Mouse (Mus musculus): ENCODE measurements around the gene Cluh. TPM values are rescaled to one million over a fixed set of nuclear protein-coding genes. Genes with fewer than 3 reads are reported as not detected.
A peak's percentile ranks its signal among the peaks of the same experiment; 100 is the strongest.

Gene Cluh
- polyA plus RNA-seq, 1 experiment from 2014 or later, result 6.3 TPM

GRCm38 (mm10) chr11:74619956-74620300, 29.4 kb upstream of the Cluh start:
- Histone ChIP-seq H3K4me3 (ENCODE audit: low read depth, low read length) (peak overlapping the region; percentile 56), H3K27me3 (replicated peaks; ENCODE audit: control insufficient read depth, insufficient read depth, low read length) (peaks cover 5% of the 10 kb centered on the region; the same call in 1 of the 2 replicates), H3K9ac (ENCODE audit: low read length) (peak overlapping the region; percentile 66), H3K4me2 (ENCODE audit: low read length) (peak overlapping the region; percentile 70), H3K27ac (ENCODE audit: low read depth, low read length) (no peak overlapping the region), H3K4me1 (ENCODE audit: control insufficient read depth, insufficient read depth, low read length) (0 out of 2 replicates have a peak, but pooled peaks cover 3% of the 10 kb centered on the region), H3K9me3 (replicated peaks; ENCODE audit: control insufficient read depth, low read length) (no peaks in the 10 kb centered on the region), H3K36me3 (ENCODE audit: control insufficient read depth, insufficient read depth, low read length) (no peaks in the 10 kb centered on the region)
- 2% methylated on average over 16 of the region's 16 CpGs for WGBS
- ATAC-seq, result no peak; the same call in 1 of the 2 replicates
- DNase-seq (ENCODE audit: low spot score), result no peak

GRCm38 (mm10) chr11:74621974-74622669, 27.2 kb upstream of the Cluh start:
- ATAC-seq (no peak), DNase-seq (ENCODE audit: low spot score) (no peak)
- WGBS, result 82% methylated on average over 8 of the region's 8 CpGs
- Histone ChIP-seq H3K27ac (ENCODE audit: low read depth, low read length) (no peak overlapping the region), H3K9me3 (replicated peaks; ENCODE audit: control insufficient read depth, low read length) (no peaks in the 10 kb centered on the region), H3K36me3 (ENCODE audit: control insufficient read depth, insufficient read depth, low read length) (no peaks in the 10 kb centered on the region), H3K27me3 (replicated peaks; ENCODE audit: control insufficient read depth, insufficient read depth, low read length) (peaks cover 5% of the 10 kb centered on the region; the same call in 1 of the 2 replicates), H3K4me3 (ENCODE audit: low read depth, low read length) (no peak overlapping the region), H3K9ac (ENCODE audit: low read length) (no peak overlapping the region), H3K4me1 (ENCODE audit: control insufficient read depth, insufficient read depth, low read length) (0 out of 2 replicates have a peak, but pooled peaks cover 3% of the 10 kb centered on the region), H3K4me2 (ENCODE audit: low read length) (no peak overlapping the region)

- H3K36me3 ChIP-seq (ENCODE audit: control insufficient read depth, insufficient read depth, low read length), result no peaks in the 10 kb centered on the region
- H3K4me3 ChIP-seq (ENCODE audit: low read depth, low read length), result no peak overlapping the region
- no peak overlapping the region for H3K4me2 ChIP-seq (ENCODE audit: low read length)
- no peak for ATAC-seq
- H3K4me1 ChIP-seq (ENCODE audit: control insufficient read depth, insufficient read depth, low read length), result 0 out of 2 replicates have a peak, but pooled peaks cover 3% of the 10 kb centered on the region
- H3K27me3 ChIP-seq (replicated peaks; ENCODE audit: control insufficient read depth, insufficient read depth, low read length), result peaks cover 3% of the 10 kb centered on the region; the same call in 1 of the 2 replicates
- no peak overlapping the region for H3K27ac ChIP-seq (ENCODE audit: low read depth, low read length)
- no peak overlapping the region for H3K9ac ChIP-seq (ENCODE audit: low read length)
- DNase-seq (ENCODE audit: low spot score), result no peak
- 72% methylated on average over 6 of the region's 6 CpGs for WGBS
- H3K9me3 ChIP-seq (replicated peaks; ENCODE audit: control insufficient read depth, low read length), result no peaks in the 10 kb centered on the region
Observed at GRCm38 (mm10) chr11:74623693-74624092, 25.6 kb upstream of the Cluh start.

GRCm38 (mm10) chr11:74625333-74625732, 24.0 kb upstream of the Cluh start:
- H3K27ac ChIP-seq (ENCODE audit: low read depth, low read length), result no peak overlapping the region
- H3K4me3 ChIP-seq (ENCODE audit: low read depth, low read length), result no peak overlapping the region
- H3K9ac ChIP-seq (ENCODE audit: low read length), result no peak overlapping the region
- H3K36me3 ChIP-seq (ENCODE audit: control insufficient read depth, insufficient read depth, low read length), result no peaks in the 10 kb centered on the region
- H3K9me3 ChIP-seq (replicated peaks; ENCODE audit: control insufficient read depth, low read length), result no peaks in the 10 kb centered on the region
- H3K27me3 ChIP-seq (replicated peaks; ENCODE audit: control insufficient read depth, insufficient read depth, low read length), result peaks cover 3% of the 10 kb centered on the region; the same call in 1 of the 2 replicates
- DNase-seq (ENCODE audit: low spot score) (no peak), ATAC-seq (no peak)
- H3K4me2 ChIP-seq (ENCODE audit: low read length), result no peak overlapping the region
- H3K4me1 ChIP-seq (ENCODE audit: control insufficient read depth, insufficient read depth, low read length), result no peaks in the 10 kb centered on the region

- Histone ChIP-seq H3K4me1 (ENCODE audit: control insufficient read depth, insufficient read depth, low read length) (no peaks in the 10 kb centered on the region), H3K9me3 (replicated peaks; ENCODE audit: control insufficient read depth, low read length) (no peaks in the 10 kb centered on the region), H3K27ac (ENCODE audit: low read depth, low read length) (no peak overlapping the region), H3K9ac (ENCODE audit: low read length) (no peak overlapping the region), H3K36me3 (ENCODE audit: control insufficient read depth, insufficient read depth, low read length) (no peaks in the 10 kb centered on the region), H3K27me3 (replicated peaks; ENCODE audit: control insufficient read depth, insufficient read depth, low read length) (no peaks in the 10 kb centered on the region), H3K4me2 (ENCODE audit: low read length) (no peak overlapping the region), H3K4me3 (ENCODE audit: low read depth, low read length) (no peak overlapping the region)
- ATAC-seq (no peak), DNase-seq (ENCODE audit: low spot score) (no peak)
- WGBS, result 86% methylated on average over 3 of the region's 3 CpGs
Observed at GRCm38 (mm10) chr11:74627481-74627880, 21.8 kb upstream of the Cluh start.

GRCm38 (mm10) chr11:74631880-74632789, 17.2 kb upstream of the Cluh start:
- H3K27ac ChIP-seq (ENCODE audit: low read depth, low read length), result no peak overlapping the region
- no peaks in the 10 kb centered on the region for H3K9me3 ChIP-seq (replicated peaks; ENCODE audit: control insufficient read depth, low read length)
- H3K9ac ChIP-seq (ENCODE audit: low read length), result no peak overlapping the region
- H3K4me2 ChIP-seq (ENCODE audit: low read length), result no peak overlapping the region
- DNase-seq (ENCODE audit: low spot score) (no peak), ATAC-seq (no peak)
- H3K4me1 ChIP-seq (ENCODE audit: control insufficient read depth, insufficient read depth, low read length), result peaks cover under 1% of the 10 kb centered on the region; the same call in 1 of the 2 replicates
- 74% methylated on average over 7 of the region's 7 CpGs for WGBS
- no peak overlapping the region for H3K4me3 ChIP-seq (ENCODE audit: low read depth, low read length)
- H3K36me3 ChIP-seq (ENCODE audit: control insufficient read depth, insufficient read depth, low read length), result no peaks in the 10 kb centered on the region
- no peaks in the 10 kb centered on the region for H3K27me3 ChIP-seq (replicated peaks; ENCODE audit: control insufficient read depth, insufficient read depth, low read length)

- H3K9ac ChIP-seq (ENCODE audit: low read length), result no peak overlapping the region
- 65% methylated on average over 5 of the region's 5 CpGs for WGBS
- H3K4me3 ChIP-seq (ENCODE audit: low read depth, low read length), result no peak overlapping the region
Observed at GRCm38 (mm10) chr11:74634490-74635275, 14.6 kb upstream of the Cluh start.

GRCm38 (mm10) chr11:74637486-74637885, 11.8 kb upstream of the Cluh start:
- peak overlapping the region; percentile 66 for H3K4me3 ChIP-seq (ENCODE audit: low read depth, low read length)
- no peaks in the 10 kb centered on the region for H3K36me3 ChIP-seq (ENCODE audit: control insufficient read depth, insufficient read depth, low read length)
- peak overlapping the region; percentile 93 for H3K4me2 ChIP-seq (ENCODE audit: low read length)
- no peaks in the 10 kb centered on the region for H3K27me3 ChIP-seq (replicated peaks; ENCODE audit: control insufficient read depth, insufficient read depth, low read length)
- H3K9me3 ChIP-seq (replicated peaks; ENCODE audit: control insufficient read depth, low read length), result no peaks in the 10 kb centered on the region
- DNase-seq (ENCODE audit: low spot score) (no peak), ATAC-seq (no peak; the same call in 1 of the 2 replicates)
- peak overlapping the region; percentile 89 for H3K9ac ChIP-seq (ENCODE audit: low read length)
- peak overlapping the region; percentile 87 for H3K27ac ChIP-seq (ENCODE audit: low read depth, low read length)
- 19% methylated on average over 8 of the region's 8 CpGs for WGBS
- H3K4me1 ChIP-seq (ENCODE audit: control insufficient read depth, insufficient read depth, low read length), result peaks cover 13% of the 10 kb centered on the region

More at GRCm38 (mm10) chr11:74634490-74635275, 14.6 kb upstream of the Cluh start:
- ATAC-seq (no peak), DNase-seq (ENCODE audit: low spot score) (peak; percentile 87)
- Histone ChIP-seq H3K4me2 (ENCODE audit: low read length) (no peak overlapping the region), H3K9me3 (replicated peaks; ENCODE audit: control insufficient read depth, low read length) (no peaks in the 10 kb centered on the region), H3K27me3 (replicated peaks; ENCODE audit: control insufficient read depth, insufficient read depth, low read length) (no peaks in the 10 kb centered on the region), H3K4me1 (ENCODE audit: control insufficient read depth, insufficient read depth, low read length) (peaks cover 13% of the 10 kb centered on the region), H3K27ac (ENCODE audit: low read depth, low read length) (no peak overlapping the region), H3K36me3 (ENCODE audit: control insufficient read depth, insufficient read depth, low read length) (no peaks in the 10 kb centered on the region)
